8 mouse cellular contexts compared by ENCODE assay signal in the genomic region with DNA sequence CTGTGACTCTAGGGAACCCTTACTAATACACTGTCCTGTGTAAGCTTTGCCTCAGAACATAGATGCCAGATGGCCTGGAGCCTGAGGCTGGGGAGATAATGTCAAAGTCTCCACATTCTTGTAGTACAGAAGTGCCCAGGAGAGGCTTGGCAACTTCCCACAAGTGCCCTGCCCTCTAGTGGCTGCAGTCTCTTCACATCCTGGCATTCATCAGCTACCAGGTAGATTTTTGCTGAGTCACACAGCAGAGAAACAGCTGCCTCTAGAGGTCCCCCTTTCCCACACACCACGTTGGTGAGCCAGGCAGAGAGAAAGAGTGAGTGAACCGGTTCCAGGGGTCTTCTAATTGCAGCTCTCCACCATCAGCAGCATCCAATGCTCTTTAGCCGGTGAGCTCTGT. TPM values are rescaled to one million over a fixed set of nuclear protein-coding genes. Genes with fewer than 3 reads are reported as not detected.
DNase-seq lines count a peak whose midpoint lies in the region; ATAC-seq and TF ChIP-seq lines count a peak whose summit lies in the region.

No protein-coding gene starts in this region.

- intact Hi-C loops in heart, postnatal 25 days (cut with DNase I): loop anchor here (5.0 kb wide), 1 partner anchor 542 kb away; no protein-coding TSS in a partner anchor
- intact Hi-C loops in left cerebral cortex, adult 2 months (cut with DNase I): loop anchor here (5.0 kb wide), 1 partner anchor 537 kb away; no protein-coding TSS in a partner anchor

- no peak overlapping the region for H3K4me3 ChIP-seq in kidney, embryonic 15.5 days (replicated peaks)
- H3K4me3 ChIP-seq in left cerebral cortex, adult 2 months: no peak overlapping the region

- peak; percentile 64 for DNase-seq in kidney, adult 18-20 months
- DNase-seq in adrenal gland, adult 2 months: peak; percentile 81
- peak; percentile 48 for DNase-seq in embryo, embryonic 11.5 days (ENCODE audit: low read depth, low spot score)
- DNase-seq in heart, postnatal 25 days (ENCODE audit: low spot score): peak; percentile 49
- DNase-seq in left cerebral cortex, adult 2 months (ENCODE audit: extremely low spot score in 1 of 2, low spot score in 2 of 2): peak; percentile 47 to 55
- DNase-seq in mesoderm, embryonic 11.5 days (ENCODE audit: low read depth, low spot score): peak; percentile 78
- peak; percentile 65 to 84 for DNase-seq in thymus, postnatal 10 days (ENCODE audit: low spot score in 2 of 2)

- H3K27ac ChIP-seq in kidney, embryonic 15.5 days: no peak overlapping the region
- no peak overlapping the region for H3K27ac ChIP-seq in left cerebral cortex, adult 2 months

- H3K4me2 ChIP-seq in kidney, embryonic 15.5 days: no peak overlapping the region

- H3K4me1 ChIP-seq in kidney, embryonic 15.5 days: no peaks in the 10 kb centered on the region

- peak; percentile 70 for TF ChIP-seq CTCF in left cerebral cortex, adult 2 months (IDR thresholded peaks at IDR 0.05)

- 26% methylated on average over 3 of the region's 3 CpGs for WGBS in kidney, embryonic 15.5 days

- no peaks in the 10 kb centered on the region for H3K9me3 ChIP-seq in kidney, embryonic 15.5 days (replicated peaks)

- H3K9ac ChIP-seq in kidney, embryonic 15.5 days: no peak overlapping the region

- H3K27me3 ChIP-seq in kidney, embryonic 15.5 days: peaks cover 4% of the 10 kb centered on the region; the same call in 1 of the 2 replicates

- no peaks in the 10 kb centered on the region for H3K36me3 ChIP-seq in kidney, embryonic 15.5 days

- ATAC-seq in kidney, embryonic 15.5 days (replicated peaks; ENCODE audit: low FRiP score): no peak

RNA-seq across cellular contexts. Expression of a gene that starts 59.8 kb away (rescaled TPM):
- polyA plus RNA-seq in kidney, embryonic 15.5 days (2015; fragmentation: Nextera tagmentation; extraction: Ambion mirVana): not detected in 2 replicates
- total RNA-seq in adrenal gland, adult 2 months (2021): under 1 TPM in 1 of 2 experiments, not detected in 1; 0.63 TPM
- 0.25 TPM in 1 of 2 replicates, not detected in the other for polyA plus RNA-seq in adrenal gland, adult 2 months (2012; rRNA removed)
- under 1 TPM in 1 of 2 experiments, not detected in 1; 0.94 TPM for total RNA-seq in heart, postnatal 25 days (2021)
- total RNA-seq in left cerebral cortex, adult 2 months (2021): not detected
